Mouse (Mus musculus): ENCODE data around the gene Tjp1.

DNA sequence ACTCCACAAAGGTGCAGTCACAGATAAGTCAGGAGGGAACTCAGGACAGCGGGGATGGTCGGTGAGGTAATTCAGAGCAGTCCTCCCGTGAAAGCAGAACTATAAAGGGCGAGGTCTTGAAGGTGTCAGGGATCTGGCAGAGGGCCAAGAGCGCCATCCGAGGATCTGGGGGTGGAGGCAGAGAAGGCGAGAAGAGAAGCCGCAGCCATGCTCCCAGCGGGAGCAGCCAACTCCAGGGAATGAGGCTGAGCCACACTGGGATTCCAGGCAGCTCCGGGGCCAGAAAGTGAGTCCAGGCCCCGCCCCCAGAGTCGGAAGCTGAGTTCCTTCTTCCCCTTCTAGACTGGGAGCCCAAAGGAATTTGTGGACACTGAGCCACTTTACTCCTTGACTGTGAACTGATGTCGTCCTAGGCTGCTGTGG lies 41.3 kb downstream of the Tjp1 start:
- no peak for TF ChIP-seq ZC3H11A (IDR thresholded peaks at IDR 0.05; ENCODE audit: borderline replicate concordance, low read depth, low read length)
- no peak for TF ChIP-seq CHD2 (IDR thresholded peaks at IDR 0.05; ENCODE audit: low read depth, low read length)
- no peak for TF ChIP-seq MAFK (IDR thresholded peaks at IDR 0.05; ENCODE audit: insufficient read depth, low read depth, low read length)

All from ES-E14 (cell line).